Mouse (Mus musculus): ENCODE measurements at regions not wholly inside any gene's neighbourhood (a gene's known extent, or its start where the extent isn't known, plus 50 kb on each side); places are given as distances from the start of the nearest gene placed in this dataset.

DNA sequence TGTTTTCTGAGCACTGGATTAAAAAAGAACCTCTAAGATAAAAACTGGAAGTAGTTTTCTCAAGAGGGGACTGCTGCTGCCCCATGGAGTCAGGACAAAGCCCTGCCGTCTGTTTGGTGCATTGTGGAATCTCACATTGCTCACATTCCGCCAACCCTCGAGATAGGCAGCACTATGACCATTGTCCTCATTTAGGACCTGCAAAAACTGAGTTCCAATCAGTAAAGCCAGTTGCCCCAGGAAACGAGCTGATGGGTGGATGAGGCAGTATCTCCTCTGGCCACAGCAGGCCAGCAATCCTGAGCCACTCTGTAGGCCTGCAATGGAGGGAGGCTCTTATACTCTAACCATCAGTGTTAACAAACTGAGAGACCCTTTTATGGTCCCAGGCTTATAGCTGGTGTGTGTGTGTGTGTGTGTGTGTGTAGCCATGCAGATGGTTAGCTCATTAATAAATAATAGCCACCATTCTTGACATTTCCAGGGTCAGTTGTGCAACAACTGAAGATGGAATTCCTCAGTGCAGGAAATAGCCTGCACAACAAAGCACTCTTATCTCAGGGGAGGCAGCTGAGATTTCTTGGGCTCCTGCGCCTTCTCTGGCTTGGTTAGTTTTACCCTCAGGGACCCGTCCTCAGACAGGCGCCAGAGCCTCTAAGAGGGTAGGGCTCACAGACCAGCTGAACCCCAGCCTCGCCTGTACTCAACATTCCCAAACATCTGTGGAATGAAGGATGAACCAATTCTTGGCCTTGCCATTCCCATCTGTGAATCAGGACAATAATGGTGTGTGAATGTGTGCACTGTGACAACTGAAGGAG lies 52.4 kb upstream of the Mycn start:
- TF ChIP-seq POLR2A (IDR thresholded peaks at IDR 0.05; ENCODE audit: borderline replicate concordance, extremely low read depth, insufficient read depth, insufficient read length, poor library complexity, severe bottlenecking): no peak
- no peak for TF ChIP-seq CTCF (IDR thresholded peaks at IDR 0.05; ENCODE audit: borderline replicate concordance, extremely low read depth, insufficient read depth, insufficient read length)
- no peak for DNase-seq (ENCODE audit: low read depth)
